Mouse (Mus musculus): ENCODE measurements around the gene Arcn1.

The Arcn1 gene

GRCm38 (mm10) chr9:44707749-44708428, 59.8 kb downstream of the Arcn1 start:
- in situ Hi-C loops (cut with MboI; ENCODE audit: low pct_unique_long_range_greater_than_20kb in 1 of 2, low sequenced_read_pairs in 2 of 2, unreplicated experiment in 1 of 2): no loop called here

GRCm38 (mm10) chr9:44699730-44700129, 67.9 kb downstream of the Arcn1 start:
- in situ Hi-C loops (cut with MboI; ENCODE audit: low pct_unique_long_range_greater_than_20kb in 1 of 2, low sequenced_read_pairs in 2 of 2, unreplicated experiment in 1 of 2): no loop called here

GRCm38 (mm10) chr9:44699196-44699595, 68.4 kb downstream of the Arcn1 start:
- in situ Hi-C loops (cut with MboI; ENCODE audit: low pct_unique_long_range_greater_than_20kb in 1 of 2, low sequenced_read_pairs in 2 of 2, unreplicated experiment in 1 of 2): no loop called here

- in situ Hi-C loops (cut with MboI; ENCODE audit: low pct_unique_long_range_greater_than_20kb in 1 of 2, low sequenced_read_pairs in 2 of 2, unreplicated experiment in 1 of 2): no loop called here
Measured at GRCm38 (mm10) chr9:44697866-44698265, 69.8 kb downstream of the Arcn1 start.

- in situ Hi-C loops (cut with MboI; ENCODE audit: low pct_unique_long_range_greater_than_20kb in 1 of 2, low sequenced_read_pairs in 2 of 2, unreplicated experiment in 1 of 2): no loop called here
Measured at GRCm38 (mm10) chr9:44693071-44693470, 74.6 kb downstream of the Arcn1 start.

- in situ Hi-C loops (cut with MboI; ENCODE audit: low pct_unique_long_range_greater_than_20kb in 1 of 2, low sequenced_read_pairs in 2 of 2, unreplicated experiment in 1 of 2): no loop called here
Measured at GRCm38 (mm10) chr9:44691671-44692520, 75.7 kb downstream of the Arcn1 start.

Measured in mouse embryonic stem cell (cell line).